Mouse (Mus musculus) testis, adult 2 months (tissue): ENCODE data around the gene Immp2l. TPM values are rescaled to one million over a fixed set of nuclear protein-coding genes. Genes with fewer than 3 reads are reported as not detected.

Experiments used
- H3K27ac ChIP-seq: fragments of 200-500 bp; 2 replicates; pipeline ENCODE4 v1.5.1; 2012; ENCODE audit warnings: low read depth, low read length; ENCODE audit not compliant: control insufficient read depth, insufficient read depth
- H3K27me3 ChIP-seq: fragments of 200-500 bp; 2 replicates; pipeline ENCODE4 v1.6.1; 2012; ENCODE audit warnings: mild to moderate bottlenecking, low read length, moderate library complexity; ENCODE audit not compliant: control insufficient read depth, insufficient read depth
- H3K36me3 ChIP-seq: fragments of 200-500 bp; 2 replicates; pipeline ENCODE4 v1.6.1; 2012; ENCODE audit warnings: mild to moderate bottlenecking, low read length; ENCODE audit not compliant: control insufficient read depth, insufficient read depth
- H3K4me1 ChIP-seq: fragments of 200-500 bp; 2 replicates; pipeline ENCODE4 v1.6.1; 2012; ENCODE audit warnings: low read length; ENCODE audit not compliant: control insufficient read depth, insufficient read depth
- H3K4me3 ChIP-seq: fragments of 200-500 bp; 2 replicates; pipeline ENCODE4 v1.5.1; 2012; ENCODE audit warnings: low read depth, mild to moderate bottlenecking, low read length, moderate library complexity, mixed read lengths; ENCODE audit not compliant: control insufficient read depth
- CTCF ChIP-seq: fragments of 200-500 bp; IDR thresholded peaks from 2 replicates; pipeline ENCODE4 v1.5.1; 2012; ENCODE audit warnings: low read depth, mild to moderate bottlenecking, inconsistent platforms, low read length, moderate library complexity; ENCODE audit not compliant: control insufficient read depth, insufficient read depth, insufficient replicate concordance
- POLR2A ChIP-seq: fragments of 200-500 bp; IDR thresholded peaks from 2 replicates; pipeline ENCODE4 v1.6.1; 2012; ENCODE audit warnings: low read depth, mild to moderate bottlenecking, inconsistent platforms, low read length, moderate library complexity; ENCODE audit not compliant: control insufficient read depth
- polyA plus RNA-seq: library from polyadenylated mRNA; depleted of rRNA; stranded (reverse); fragments of >200 nt; gene quantifications from 2 replicates; pipeline ENCODE4 v1.2.3, GENCODE M21; 2012

Immp2l gene
- polyA plus RNA-seq, 1 experiment = 45.4 TPM

DNA sequence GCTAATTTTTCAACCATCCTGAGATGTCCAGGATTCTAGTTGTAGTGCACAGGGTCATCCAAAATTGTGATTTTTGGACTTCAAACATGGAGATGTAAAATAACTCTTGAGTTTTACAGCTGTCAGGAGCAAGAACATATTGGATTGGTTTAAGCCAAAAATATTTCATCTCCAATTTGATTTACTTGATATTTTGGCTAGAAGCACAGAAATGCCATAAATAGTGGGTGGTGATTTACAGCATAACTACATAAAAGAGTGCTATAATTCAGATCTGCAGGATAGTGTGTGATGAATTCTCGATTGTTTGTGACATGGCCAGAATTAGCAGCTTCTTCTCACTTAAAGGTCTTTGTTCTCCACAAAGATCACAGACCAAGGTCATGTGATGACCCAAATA is 884.1 kb downstream of the Immp2l start:
- Histone ChIP-seq H3K27me3 (no peaks in the 10 kb centered on the region), H3K27ac (no peak overlapping the region), H3K36me3 (no peaks in the 10 kb centered on the region), H3K4me3 (no peak overlapping the region), H3K4me1 (no peaks in the 10 kb centered on the region)
- no peak for TF ChIP-seq CTCF
- no peak for TF ChIP-seq POLR2A

GRCm38 (mm10) chr12:41911626-41912025 is 887.7 kb downstream of the Immp2l start:
- Histone ChIP-seq H3K36me3 (no peaks in the 10 kb centered on the region), H3K4me3 (no peak overlapping the region), H3K4me1 (no peaks in the 10 kb centered on the region)

DNA sequence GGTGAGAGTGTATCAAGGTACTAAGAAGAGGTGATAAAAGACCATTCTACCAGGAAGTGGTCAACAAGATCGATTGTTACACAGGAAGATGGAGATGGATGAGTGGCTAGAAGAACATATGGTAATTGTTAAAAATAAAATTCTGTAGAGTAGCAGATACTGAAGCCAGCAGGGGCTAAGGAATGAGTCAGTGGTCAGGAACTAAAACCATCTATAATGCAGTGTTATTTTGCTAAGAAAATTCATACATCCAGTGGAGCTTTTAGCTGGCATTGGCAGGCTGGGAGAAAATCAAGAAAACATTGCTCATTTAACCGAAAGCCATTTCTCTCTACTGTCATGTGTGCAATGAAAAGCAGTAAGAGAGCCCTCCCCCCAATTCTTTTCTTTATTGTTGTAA is 913.9 kb downstream of the Immp2l start:
- no peaks in the 10 kb centered on the region for H3K27me3 ChIP-seq
- TF ChIP-seq POLR2A = no peak
- no peak for TF ChIP-seq CTCF
- H3K4me3 ChIP-seq = no peak overlapping the region
- H3K36me3 ChIP-seq = no peaks in the 10 kb centered on the region
- no peaks in the 10 kb centered on the region for H3K4me1 ChIP-seq
- H3K27ac ChIP-seq = no peak overlapping the region

More at GRCm38 (mm10) chr12:41911626-41912025, 887.7 kb downstream of the Immp2l start:
- Histone ChIP-seq H3K27ac (no peak overlapping the region), H3K27me3 (no peaks in the 10 kb centered on the region)
- TF ChIP-seq POLR2A (no peak), CTCF (no peak)

DNA sequence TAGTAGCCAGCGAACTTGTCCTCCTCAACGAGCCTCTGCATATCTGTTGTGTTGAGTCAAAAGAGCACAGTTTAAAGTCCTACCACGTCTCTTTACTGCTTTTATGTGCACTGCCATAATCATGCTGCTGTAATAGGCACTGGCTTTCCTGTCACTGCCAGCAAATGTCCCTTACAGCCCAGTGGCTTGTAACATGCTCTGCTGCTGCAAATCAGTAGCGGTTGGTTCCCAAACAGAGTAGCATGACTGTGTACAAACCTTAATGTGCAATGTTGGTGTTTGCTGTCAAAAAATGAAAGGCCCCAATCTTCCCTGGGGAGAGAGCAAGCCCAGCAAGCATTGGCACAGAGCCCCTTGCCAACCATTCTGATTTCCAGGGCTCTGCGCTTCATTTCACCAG is 918.0 kb downstream of the Immp2l start:
- Histone ChIP-seq H3K36me3 (no peaks in the 10 kb centered on the region), H3K4me1 (no peaks in the 10 kb centered on the region), H3K4me3 (no peak overlapping the region), H3K27me3 (no peaks in the 10 kb centered on the region), H3K27ac (no peak overlapping the region)
- TF ChIP-seq CTCF (no peak), POLR2A (no peak)

GRCm38 (mm10) chr12:41944079-41944672 is 920.3 kb downstream of the Immp2l start:
- H3K27me3 ChIP-seq = no peaks in the 10 kb centered on the region
- H3K4me1 ChIP-seq = no peaks in the 10 kb centered on the region
- H3K4me3 ChIP-seq = no peak overlapping the region
- TF ChIP-seq CTCF (no peak), POLR2A (no peak)
- no peak overlapping the region for H3K27ac ChIP-seq
- H3K36me3 ChIP-seq = no peaks in the 10 kb centered on the region

DNA sequence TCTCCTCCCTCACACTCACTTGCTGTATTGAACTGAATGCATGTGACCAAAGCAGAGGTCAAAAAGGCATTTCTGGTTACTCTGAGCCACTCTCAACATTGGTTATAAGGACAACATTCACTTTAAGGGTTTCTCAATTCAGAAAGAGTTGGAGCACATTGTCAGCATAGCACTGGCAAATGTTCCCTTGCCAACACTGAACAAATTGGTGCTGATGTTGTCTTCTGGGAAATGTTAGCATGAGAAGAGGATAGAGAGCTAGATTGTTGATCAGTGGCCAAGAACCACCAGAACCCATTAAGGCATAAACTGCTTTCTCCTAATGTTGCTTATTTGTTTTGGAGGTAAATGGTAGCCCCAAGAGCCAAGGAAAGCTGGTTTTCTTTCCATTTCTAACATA is 922.6 kb downstream of the Immp2l start:
- H3K4me3 ChIP-seq = no peak overlapping the region
- H3K36me3 ChIP-seq = no peaks in the 10 kb centered on the region
- no peak overlapping the region for H3K27ac ChIP-seq
- no peaks in the 10 kb centered on the region for H3K4me1 ChIP-seq
- H3K27me3 ChIP-seq = no peaks in the 10 kb centered on the region
- no peak for TF ChIP-seq CTCF
- no peak for TF ChIP-seq POLR2A

- H3K4me1 ChIP-seq = no peaks in the 10 kb centered on the region
- H3K36me3 ChIP-seq = no peaks in the 10 kb centered on the region
- no peak overlapping the region for H3K4me3 ChIP-seq
- no peaks in the 10 kb centered on the region for H3K27me3 ChIP-seq
- no peak for TF ChIP-seq POLR2A
- no peak overlapping the region for H3K27ac ChIP-seq
Observed at GRCm38 (mm10) chr12:41949409-41949808, 925.5 kb downstream of the Immp2l start.

DNA sequence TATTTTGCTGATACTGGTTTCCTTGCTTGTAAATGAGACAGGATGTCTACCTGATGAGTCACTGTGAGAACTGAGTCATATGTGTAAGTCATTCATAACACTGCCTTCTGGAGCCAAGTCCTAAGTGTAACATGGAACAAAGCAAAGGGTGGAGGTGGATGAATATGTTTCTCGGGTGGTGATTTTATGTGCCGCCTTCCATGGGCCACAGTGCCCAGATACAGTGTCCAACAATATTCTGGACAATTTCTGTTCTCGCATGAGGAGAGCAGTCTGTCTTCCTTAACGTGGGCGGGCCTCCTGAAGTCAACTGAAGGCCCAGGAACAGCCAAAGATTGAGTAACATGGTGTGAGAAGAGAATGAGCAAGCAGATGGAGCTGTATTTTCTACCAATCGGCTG is 926.0 kb downstream of the Immp2l start:
- Histone ChIP-seq H3K4me1 (no peaks in the 10 kb centered on the region), H3K4me3 (no peak overlapping the region), H3K27ac (no peak overlapping the region), H3K36me3 (no peaks in the 10 kb centered on the region), H3K27me3 (no peaks in the 10 kb centered on the region)
- TF ChIP-seq CTCF (no peak), POLR2A (no peak)
